Mouse (Mus musculus): ENCODE measurements around the gene Mthfd1l.
A peak's percentile ranks its signal among the peaks of the same experiment; 100 is the strongest.

Gene Mthfd1l

DNA sequence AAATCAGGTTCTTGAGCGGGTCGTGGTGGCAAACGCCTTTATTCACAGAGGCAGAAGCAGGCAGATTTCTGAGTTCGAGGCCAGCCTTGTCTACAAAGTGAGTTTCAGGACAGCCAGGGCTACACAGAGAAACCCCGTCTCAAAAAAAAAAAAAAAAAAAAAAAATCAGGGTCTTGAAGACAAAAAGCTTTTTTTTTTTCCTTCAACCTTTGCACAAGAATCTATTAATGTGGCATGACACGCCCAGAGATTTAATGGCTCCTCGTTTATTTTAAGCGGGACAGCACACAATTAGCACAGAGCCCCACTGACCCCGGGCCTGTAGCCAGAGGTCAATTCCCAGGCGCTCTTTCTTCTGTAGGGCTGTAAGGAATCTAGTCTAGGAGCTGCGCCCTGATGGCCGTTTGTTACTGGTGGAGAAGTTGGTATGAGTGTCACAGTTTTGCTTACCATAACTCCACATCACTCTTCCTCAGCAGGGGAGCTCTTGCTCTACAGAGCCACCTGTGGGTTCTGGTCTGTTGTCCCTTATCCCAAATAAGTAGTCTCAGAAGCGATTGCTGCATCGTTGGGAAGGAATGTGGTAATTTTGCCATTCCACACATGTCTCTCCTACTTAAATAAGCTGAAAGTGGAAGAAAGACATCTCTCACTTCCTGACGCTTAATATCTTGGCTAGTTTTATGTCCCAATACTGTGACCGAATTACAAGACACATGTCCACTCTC is 172.3 kb downstream of the Mthfd1l start:
- DNase-seq (ENCODE audit: extremely low read depth, low read depth, low spot score), result no peak

- DNase-seq (ENCODE audit: extremely low read depth, low read depth, low spot score), result no peak
These were observed 174.0 kb downstream of the Mthfd1l start for GRCm38 (mm10) chr10:4146947-4147346.

- DNase-seq (ENCODE audit: extremely low read depth, low read depth, low spot score), result no peak
These were observed 178.2 kb downstream of the Mthfd1l start for GRCm38 (mm10) chr10:4151159-4151558.

- no peak for DNase-seq (ENCODE audit: extremely low read depth, low read depth, low spot score)
These were observed 179.2 kb downstream of the Mthfd1l start for GRCm38 (mm10) chr10:4151862-4152776.

DNA sequence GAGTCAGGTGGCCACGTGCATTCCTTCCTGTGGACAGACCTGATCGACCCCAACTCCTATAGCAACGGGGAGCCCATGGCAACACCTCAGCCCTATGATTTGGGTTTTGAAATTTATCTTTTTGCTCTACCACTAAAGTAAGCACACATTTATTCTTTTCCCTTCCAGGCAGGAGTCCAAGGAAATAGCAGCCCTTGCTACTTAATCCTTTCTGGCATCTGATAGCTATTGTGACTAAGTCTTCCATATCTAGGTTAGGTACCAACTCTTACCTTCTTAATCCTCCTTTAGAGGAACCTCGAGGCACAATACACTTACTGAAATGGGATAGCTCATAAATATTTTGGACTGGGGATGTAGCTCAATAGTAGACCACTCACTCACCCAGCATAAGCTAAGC is 180.1 kb downstream of the Mthfd1l start:
- peak; percentile 56 for DNase-seq (ENCODE audit: extremely low read depth, low read depth, low spot score)

GRCm38 (mm10) chr10:4154035-4154434 is 181.1 kb downstream of the Mthfd1l start:
- DNase-seq (ENCODE audit: extremely low read depth, low read depth, low spot score), result no peak

- peak; percentile 54 for DNase-seq (ENCODE audit: extremely low read depth, low read depth, low spot score)
These were observed 182.6 kb downstream of the Mthfd1l start for GRCm38 (mm10) chr10:4155521-4155920.

DNA sequence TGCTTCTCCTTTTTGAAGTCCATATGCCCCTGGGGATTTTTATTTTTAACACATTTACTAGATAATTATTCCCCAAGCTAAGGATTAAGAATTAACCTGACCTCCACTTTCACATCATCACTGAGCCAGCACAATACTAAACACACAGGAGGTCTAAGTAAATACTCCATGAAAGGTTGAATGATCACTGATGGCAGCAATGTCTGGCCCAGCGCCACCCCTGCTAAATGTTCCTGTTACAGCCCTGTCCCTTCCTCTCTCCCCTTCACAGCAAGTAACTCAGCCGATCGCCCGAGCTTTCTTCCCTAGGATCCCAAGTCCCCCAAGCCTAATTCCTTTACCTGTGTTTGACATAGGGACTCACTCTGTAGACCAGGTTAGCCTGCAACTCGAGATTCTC is 185.6 kb downstream of the Mthfd1l start:
- DNase-seq (ENCODE audit: extremely low read depth, low read depth, low spot score), result no peak

DNA sequence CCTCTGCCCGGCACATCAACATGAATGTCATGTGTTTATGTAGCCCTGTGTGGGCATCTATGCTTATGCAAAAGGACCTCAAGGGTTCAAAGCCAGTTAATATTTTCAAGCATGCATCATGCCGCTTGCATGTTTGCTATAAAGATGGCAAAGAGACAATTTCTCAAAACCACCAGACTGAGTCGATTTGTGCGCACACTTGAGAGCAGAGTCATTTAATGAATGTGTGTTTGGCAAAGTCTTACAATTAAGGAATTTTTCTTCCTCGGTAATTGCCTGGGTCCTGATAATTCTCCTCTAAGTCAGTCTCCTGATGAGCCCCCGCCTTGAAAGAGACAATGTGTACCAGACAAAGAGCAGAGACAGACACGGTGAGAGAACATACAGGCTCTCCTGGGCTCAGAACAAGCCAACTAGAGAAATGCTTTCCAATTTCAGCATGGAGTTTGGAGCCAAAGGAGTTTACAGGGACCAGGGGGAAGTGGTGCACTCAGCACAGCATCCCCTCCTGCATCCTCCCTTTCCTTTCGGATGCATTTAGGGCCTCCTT is 186.7 kb downstream of the Mthfd1l start:
- DNase-seq (ENCODE audit: extremely low read depth, low read depth, low spot score), result no peak

DNA sequence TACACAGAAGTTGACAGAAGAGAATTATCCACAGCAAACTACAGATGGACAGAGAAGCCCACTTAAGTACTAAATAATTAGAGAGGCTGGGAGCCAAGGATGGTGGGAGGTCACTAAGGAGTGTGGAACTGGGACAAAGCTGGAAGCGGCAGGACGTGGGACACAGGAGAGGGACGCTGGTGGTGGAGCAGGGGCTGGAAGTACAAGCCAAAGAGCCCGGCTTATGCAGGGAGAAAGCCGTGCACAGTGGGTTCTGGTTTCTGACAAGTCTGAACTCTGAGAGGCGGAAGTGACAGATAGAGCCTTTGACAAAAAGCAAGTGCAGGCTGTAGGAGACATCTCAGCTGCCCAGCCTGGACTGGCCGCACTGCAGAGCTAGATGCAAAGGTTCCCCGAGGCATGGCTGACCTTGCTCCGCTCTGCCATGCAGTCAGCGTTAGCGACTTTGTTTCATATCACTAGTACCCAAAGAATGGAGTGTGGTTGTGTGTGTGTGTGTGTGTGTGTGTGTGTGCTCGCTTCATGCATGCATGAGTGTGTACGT is 187.4 kb downstream of the Mthfd1l start:
- no peak for DNase-seq (ENCODE audit: extremely low read depth, low read depth, low spot score)

DNA sequence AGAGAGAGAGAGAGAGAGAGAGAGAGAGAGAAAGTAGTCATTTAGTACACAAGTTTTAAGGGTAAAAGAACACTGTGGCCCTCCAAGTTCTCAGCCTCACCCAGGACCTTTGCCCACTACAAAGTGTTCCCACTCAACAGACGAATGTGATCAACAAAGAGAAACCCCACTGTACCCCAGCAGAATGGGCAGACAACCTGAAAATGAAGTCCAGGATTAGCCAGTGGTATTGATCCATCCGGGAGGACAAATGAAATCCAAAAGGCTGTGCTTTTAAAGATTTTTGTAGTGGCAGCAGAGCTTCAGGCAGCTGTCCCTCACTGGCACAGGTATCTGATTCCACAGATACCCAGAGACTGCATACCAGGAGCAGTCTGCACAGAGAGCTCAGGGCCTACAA is 189.1 kb downstream of the Mthfd1l start:
- DNase-seq (ENCODE audit: extremely low read depth, low read depth, low spot score), result no peak

- no peak for DNase-seq (ENCODE audit: extremely low read depth, low read depth, low spot score)
These were observed 190.1 kb downstream of the Mthfd1l start for GRCm38 (mm10) chr10:4162976-4163375.

DNA sequence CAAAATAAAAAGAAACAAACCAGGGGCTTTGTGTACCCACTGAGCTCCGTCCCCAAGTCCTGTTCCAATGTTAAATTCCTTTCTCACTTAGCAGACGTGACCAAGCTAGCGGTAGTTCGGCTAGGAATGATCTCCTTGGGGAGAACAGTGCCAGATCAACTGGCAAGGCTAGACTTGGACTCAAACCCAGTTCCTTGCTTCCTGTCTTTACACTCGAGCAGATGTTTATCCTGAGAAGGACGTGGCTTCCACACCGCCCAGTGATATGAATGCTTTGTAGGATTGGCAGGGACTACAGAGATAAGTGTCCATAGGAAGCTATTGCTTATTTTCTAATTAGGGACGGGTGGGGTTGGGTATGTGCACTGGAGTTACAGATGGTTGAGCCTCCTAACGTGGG is 191.8 kb downstream of the Mthfd1l start:
- DNase-seq (ENCODE audit: extremely low read depth, low read depth, low spot score), result no peak

- DNase-seq (ENCODE audit: extremely low read depth, low read depth, low spot score), result no peak
These were observed 195.4 kb downstream of the Mthfd1l start for GRCm38 (mm10) chr10:4168222-4168798.

- DNase-seq (ENCODE audit: extremely low read depth, low read depth, low spot score), result no peak
These were observed 201.3 kb downstream of the Mthfd1l start for GRCm38 (mm10) chr10:4174229-4174628.

GRCm38 (mm10) chr10:4174717-4175116 is 201.8 kb downstream of the Mthfd1l start:
- DNase-seq (ENCODE audit: extremely low read depth, low read depth, low spot score), result no peak

GRCm38 (mm10) chr10:4177285-4177684 is 204.4 kb downstream of the Mthfd1l start:
- no peak for DNase-seq (ENCODE audit: extremely low read depth, low read depth, low spot score)

- no peak for DNase-seq (ENCODE audit: extremely low read depth, low read depth, low spot score)
These were observed 206.3 kb downstream of the Mthfd1l start for GRCm38 (mm10) chr10:4179049-4179790.

DNA sequence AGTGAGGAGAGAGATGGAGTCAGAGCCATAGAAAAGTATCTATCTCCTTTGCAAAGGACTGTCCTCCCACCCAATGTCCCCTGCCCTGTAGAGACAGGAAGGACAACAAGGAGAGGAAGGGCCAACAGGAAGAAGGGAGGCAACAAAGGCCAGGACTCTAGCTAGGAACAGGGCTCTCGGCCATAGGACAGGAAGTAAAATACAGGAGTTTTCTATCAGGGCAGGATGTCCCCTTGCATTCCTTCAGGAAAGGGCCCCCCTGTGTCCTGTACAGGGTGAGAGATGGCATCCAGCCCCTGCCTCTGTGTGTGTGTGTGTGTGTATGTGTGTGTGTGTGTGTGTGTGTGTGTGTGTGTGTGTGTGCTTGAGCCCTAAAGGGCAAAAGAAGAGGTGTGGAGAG is 209.0 kb downstream of the Mthfd1l start:
- DNase-seq (ENCODE audit: extremely low read depth, low read depth, low spot score), result no peak

DNA sequence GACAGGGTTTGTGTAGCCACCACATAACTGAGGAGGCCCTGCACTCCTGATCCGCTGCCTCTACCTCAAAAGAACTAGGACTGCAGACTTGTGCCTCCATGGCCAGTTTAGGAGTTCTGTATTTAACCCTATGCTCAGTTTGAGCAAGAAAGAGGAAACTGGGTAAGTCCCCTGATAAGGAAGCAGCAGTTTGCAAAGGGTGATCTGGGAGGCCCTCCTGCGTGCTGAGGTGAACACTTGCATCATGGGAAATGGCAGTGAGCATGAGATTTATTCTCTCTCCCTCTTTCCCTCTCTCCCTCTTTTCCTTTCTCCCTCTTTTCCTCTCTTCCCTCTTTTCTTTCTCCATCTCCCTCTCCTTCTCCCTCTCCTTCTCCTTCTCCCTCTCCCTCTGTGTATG is 209.5 kb downstream of the Mthfd1l start:
- DNase-seq (ENCODE audit: extremely low read depth, low read depth, low spot score), result no peak
